Mouse (Mus musculus) hindbrain, embryonic 15.5 days (tissue): ENCODE results near the gene Grin1. TPM values are rescaled to one million over a fixed set of nuclear protein-coding genes. Genes with fewer than 3 reads are reported as not detected.

Experiments
- ATAC-seq: fragments of 200-750 bp; cut with Nextera tagmentation; 2 replicates; pipeline ENCODE4 v1.8.0; 2017; ENCODE audit warnings: low read depth, moderate number of reproducible peaks, moderate TSS enrichment; ENCODE audit not compliant: low FRiP score
- H3K27ac ChIP-seq: fragments of 300-500 bp; sonication (generic); replicated peaks from 2 replicates; pipeline ENCODE4 v1.5.1; 2015; ENCODE audit warnings: mild to moderate bottlenecking, inconsistent platforms
- H3K27me3 ChIP-seq: fragments of 300-500 bp; sonication (generic); 2 replicates; pipeline ENCODE4 v1.6.1; 2015; ENCODE audit warnings: control low read depth, inconsistent platforms
- H3K36me3 ChIP-seq: fragments of 300-500 bp; sonication (generic); 2 replicates; pipeline ENCODE4 v1.6.1; 2015; ENCODE audit warnings: control low read depth, inconsistent platforms
- H3K4me1 ChIP-seq: fragments of 300-500 bp; sonication (generic); replicated peaks from 2 replicates; pipeline ENCODE4 v1.6.1; 2015; ENCODE audit warnings: control low read depth, inconsistent platforms
- H3K4me2 ChIP-seq: fragments of 300-500 bp; sonication (generic); 2 replicates; pipeline ENCODE4 v1.6.1; 2015; ENCODE audit warnings: moderate library complexity, mild to moderate bottlenecking, inconsistent platforms
- H3K4me3 ChIP-seq: fragments of 300-500 bp; sonication (generic); 2 replicates; pipeline ENCODE4 v1.5.1; 2015; ENCODE audit warnings: mild to moderate bottlenecking, inconsistent platforms
- H3K9ac ChIP-seq: fragments of 300-500 bp; sonication (generic); 2 replicates; pipeline ENCODE4 v1.6.1; 2015; ENCODE audit warnings: inconsistent platforms
- H3K9me3 ChIP-seq: fragments of 300-500 bp; sonication (generic); 2 replicates; pipeline ENCODE4 v1.6.1; 2016; ENCODE audit warnings: control low read depth, inconsistent platforms
- WGBS: fragments of 180-500 bp; shearing (Covaris S2); methylation state at CpG from one replicate; pipeline ENCODE4 v1.1.7; 2015; 5-methylcytosine and 5-hydroxymethylcytosine counted together
- polyA plus RNA-seq: library from polyadenylated mRNA; unstranded; fragments of >200 nt; fragmentation: Nextera tagmentation; extraction: Ambion mirVana; gene quantifications from 2 replicates; pipeline ENCODE4 v1.2.1, GENCODE M21; 2015

Grin1 gene
- polyA plus RNA-seq, 1 experiment from 2014 or later = 61.3 TPM

DNA sequence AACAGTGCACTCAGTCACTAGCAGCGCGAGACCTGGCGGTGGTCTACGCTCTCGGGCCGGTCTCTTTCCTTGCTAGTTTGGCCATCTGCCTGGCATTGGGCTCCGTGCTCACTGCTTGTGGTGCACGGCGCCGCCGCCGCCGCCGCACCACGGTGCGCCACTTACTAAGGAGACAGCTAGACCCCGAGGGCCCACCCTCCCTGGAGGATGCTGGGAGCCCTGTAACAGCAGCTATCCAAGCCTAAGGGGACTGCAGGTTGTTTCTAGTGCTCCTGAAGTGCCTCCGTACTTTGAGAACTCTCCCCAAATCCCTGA, 28.2 kb downstream of the Grin1 start:
- Histone ChIP-seq H3K36me3 (peaks cover 7% of the 10 kb centered on the region; the same call in 1 of the 2 replicates), H3K4me1 (peaks cover 45% of the 10 kb centered on the region), H3K27me3 (peaks cover 67% of the 10 kb centered on the region), H3K4me3 (peak overlapping the region; percentile 29), H3K4me2 (peak overlapping the region; percentile 62), H3K9ac (no peak overlapping the region), H3K9me3 (no peaks in the 10 kb centered on the region), H3K27ac (peak overlapping the region; percentile 53; the same call in 1 of the 2 replicates)
- WGBS = under 1% methylated on average over 18 of the region's 18 CpGs
- ATAC-seq = peak; percentile 10; the same call in 1 of the 2 replicates

DNA sequence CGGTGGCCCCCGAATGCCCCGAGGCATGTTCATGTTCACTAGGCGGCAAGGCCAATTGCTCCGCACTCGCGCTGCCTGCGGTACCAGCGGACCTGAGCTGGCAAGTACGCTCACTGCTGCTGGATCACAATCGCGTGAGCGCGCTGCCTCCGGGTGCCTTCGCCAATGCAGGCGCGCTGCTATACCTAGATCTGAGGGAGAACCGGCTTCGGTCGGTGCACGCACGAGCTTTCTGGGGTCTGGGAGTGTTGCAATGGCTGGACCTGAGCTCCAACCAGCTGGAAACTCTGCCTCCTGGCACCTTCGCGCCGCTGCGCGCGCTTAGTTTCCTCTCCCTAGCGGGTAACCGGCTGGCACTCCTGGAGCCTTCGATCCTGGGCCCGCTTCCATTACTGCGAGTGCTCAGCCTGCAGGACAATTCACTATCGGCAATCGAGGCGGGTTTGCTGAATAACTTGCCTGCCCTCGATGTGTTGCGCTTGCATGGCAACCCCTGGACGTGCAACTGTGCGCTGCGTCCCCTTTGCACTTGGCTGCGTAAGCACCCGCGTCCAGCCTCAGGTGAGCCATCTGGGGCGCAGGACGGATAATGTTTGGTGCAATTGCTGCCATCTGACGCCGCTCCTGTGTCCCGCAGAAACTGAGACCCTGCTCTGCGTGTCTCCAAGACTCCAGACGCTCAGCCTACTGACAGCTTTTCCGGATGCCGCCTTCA, 28.7 kb downstream of the Grin1 start:
- H3K27me3 ChIP-seq = peaks cover 67% of the 10 kb centered on the region
- H3K36me3 ChIP-seq = peaks cover 11% of the 10 kb centered on the region; the same call in 1 of the 2 replicates
- peak overlapping the region; percentile 25 for H3K9ac ChIP-seq
- H3K27ac ChIP-seq = peak overlapping the region; percentile 53
- H3K9me3 ChIP-seq = no peaks in the 10 kb centered on the region
- H3K4me1 ChIP-seq = peaks cover 45% of the 10 kb centered on the region
- H3K4me2 ChIP-seq = peak overlapping the region; percentile 62
- peak; percentile 17 for ATAC-seq
- WGBS = 2% methylated on average over 54 of the region's 54 CpGs
- peak overlapping the region; percentile 29 for H3K4me3 ChIP-seq

DNA sequence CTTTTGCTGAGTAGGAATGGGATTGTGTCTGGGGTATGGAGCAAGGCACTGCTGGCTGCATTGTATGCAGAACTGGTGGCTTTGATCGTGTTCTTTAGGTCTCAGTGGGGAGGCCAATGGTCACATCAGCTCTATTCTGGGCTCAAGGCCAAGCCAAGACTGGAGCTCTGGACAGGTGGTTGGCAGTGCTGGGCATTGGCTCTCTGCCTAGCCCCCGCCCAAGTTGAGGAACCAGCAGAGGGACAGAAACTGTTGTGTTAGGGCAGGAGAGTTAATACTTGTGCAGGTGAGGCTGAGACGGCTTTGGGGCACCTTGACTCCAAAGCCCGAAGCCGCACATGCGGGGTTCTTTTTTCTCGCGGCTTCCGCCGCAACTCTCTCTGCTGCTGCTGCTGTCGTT, 29.3 kb downstream of the Grin1 start, which contains the start of gene Lrrc26:
Gene Lrrc26 (plus strand): TSS at position 265 of the 400 bp plus-strand sequence.
- Histone ChIP-seq H3K9ac (peak within 1 kb of the TSS; percentile 25), H3K27ac (peak within 1 kb of the TSS; percentile 53), H3K4me1 (peaks cover 45% of the 10 kb centered on the region), H3K4me3 (peak within 1 kb of the TSS; percentile 29), H3K36me3 (peaks cover 17% of the 10 kb centered on the region), H3K9me3 (no peaks in the 10 kb centered on the region), H3K4me2 (peak within 1 kb of the TSS; percentile 62), H3K27me3 (peaks cover 64% of the 10 kb centered on the region)
- no peak for ATAC-seq
- WGBS = 7% methylated on average over 11 of the region's 11 CpGs

DNA sequence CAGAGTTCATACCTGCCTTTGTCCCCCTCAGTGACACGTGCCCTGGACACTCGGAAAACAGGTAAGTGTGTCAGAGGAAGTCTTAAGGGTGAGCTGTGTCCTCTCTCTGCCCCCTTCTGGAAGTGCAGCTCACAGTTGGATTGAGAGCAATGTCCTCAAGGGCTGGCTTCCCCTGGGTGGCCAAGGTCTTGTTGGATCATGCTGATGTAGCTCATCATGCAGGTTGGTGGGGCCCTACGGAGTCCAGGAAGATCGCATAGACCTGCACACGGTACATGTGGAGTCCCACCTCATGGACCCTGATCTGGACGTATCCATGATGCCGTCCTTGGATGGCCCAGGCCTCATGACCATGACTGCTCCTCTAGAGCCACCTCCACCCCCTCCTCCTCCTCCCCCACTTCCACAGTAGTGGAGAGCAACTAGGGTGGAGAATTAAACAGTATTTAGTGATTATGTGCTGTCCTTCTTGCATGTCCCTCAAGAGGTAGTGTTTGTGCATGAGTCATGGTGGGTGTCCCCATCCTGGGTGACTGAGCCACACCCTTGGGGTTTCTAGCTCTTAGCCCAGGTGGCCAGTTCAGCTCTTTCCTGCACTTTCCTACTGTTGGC, 30.1 kb downstream of the Grin1 start:
- Histone ChIP-seq H3K27me3 (peaks cover 57% of the 10 kb centered on the region), H3K27ac (no peak overlapping the region), H3K36me3 (peaks cover 19% of the 10 kb centered on the region), H3K4me1 (peaks cover 45% of the 10 kb centered on the region), H3K4me3 (no peak overlapping the region), H3K4me2 (no peak overlapping the region), H3K9me3 (no peaks in the 10 kb centered on the region), H3K9ac (no peak overlapping the region)
- 81% methylated on average over 7 of the region's 7 CpGs for WGBS
- no peak for ATAC-seq

DNA sequence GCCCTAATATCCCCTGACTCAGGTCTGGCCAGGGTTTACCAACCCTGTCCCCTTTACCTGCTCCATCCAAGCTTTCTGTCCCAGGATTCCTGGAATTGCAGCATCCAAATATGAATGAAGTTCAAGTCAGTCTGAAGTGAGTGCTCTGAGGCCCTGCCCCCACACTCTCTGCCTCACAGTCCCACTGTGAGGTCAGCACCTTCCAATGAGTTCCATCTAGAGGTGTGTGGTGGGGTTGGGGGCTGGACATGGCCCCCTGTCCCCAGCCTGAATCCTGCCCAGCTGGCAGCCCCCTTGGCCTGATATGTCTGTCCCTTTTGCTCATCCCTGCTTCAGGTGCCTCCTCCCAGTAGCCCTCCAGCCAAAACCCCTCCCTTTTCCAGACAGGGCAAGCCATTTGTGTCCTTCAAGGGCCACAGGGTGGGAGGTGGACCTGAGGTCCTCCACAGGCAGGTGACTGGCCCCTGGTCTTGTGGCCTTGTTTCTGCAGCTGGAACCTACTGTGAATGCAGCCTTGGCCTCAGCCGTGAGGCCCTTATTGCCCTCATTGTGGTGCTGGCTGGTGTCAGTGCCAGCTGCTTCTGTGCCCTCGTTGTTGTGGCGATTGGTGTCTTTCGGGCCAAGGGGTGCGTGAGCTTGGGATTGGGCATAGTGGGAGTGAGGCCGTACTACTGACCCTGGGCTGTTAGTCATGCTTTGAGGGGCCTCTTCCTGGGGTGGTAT, 30.9 kb downstream of the Grin1 start, which contains the start of gene Tmem210:
Gene Tmem210 (plus strand): TSS at position 219 of the 723 bp plus-strand sequence.
- 79% methylated on average over 6 of the region's 6 CpGs for WGBS
- Histone ChIP-seq H3K27me3 (peaks cover 50% of the 10 kb centered on the region), H3K9ac (no peak within 1 kb of the TSS), H3K9me3 (no peaks in the 10 kb centered on the region), H3K27ac (no peak within 1 kb of the TSS), H3K4me2 (no peak within 1 kb of the TSS), H3K36me3 (peaks cover 26% of the 10 kb centered on the region), H3K4me1 (peaks cover 45% of the 10 kb centered on the region), H3K4me3 (no peak within 1 kb of the TSS)
- ATAC-seq = no peak

DNA sequence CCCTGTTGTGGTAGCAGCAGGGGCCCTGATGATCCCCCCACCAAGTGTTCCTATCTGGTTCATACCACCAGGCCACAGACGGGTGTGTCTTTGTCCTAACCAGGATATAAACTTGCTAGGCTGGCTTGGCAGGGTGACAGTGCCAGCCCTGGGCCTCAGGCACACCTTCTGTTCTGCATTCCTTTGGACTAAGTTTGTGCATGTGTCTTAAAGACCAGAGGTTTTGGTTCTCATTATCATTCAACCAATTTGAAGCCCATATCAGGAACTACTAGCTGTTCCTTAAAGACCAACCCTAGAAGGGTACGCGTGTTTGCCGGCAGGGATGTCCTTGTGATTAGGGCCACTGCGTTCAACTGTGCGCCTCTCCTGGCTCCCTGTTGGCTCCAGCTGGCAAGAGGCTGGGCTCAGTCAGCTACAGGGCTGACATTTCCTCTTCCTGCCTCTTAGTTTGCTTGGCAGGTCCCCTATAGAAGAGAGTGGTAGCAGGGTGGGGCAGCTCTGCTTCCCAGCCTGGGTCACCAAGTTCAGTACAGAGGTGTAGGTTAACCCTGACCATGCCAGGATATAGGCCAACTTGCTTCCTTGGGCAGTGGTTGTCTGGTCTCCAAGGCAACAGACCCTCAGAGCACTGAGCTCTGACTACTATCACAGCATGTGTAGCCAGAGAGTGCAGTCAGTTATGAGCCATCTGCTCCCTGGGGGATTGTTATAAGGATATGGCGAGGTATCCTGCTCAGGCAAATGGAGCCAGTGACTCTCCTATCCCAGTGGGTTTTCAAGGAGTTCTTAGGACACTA, 31.9 kb downstream of the Grin1 start:
- Histone ChIP-seq H3K36me3 (peaks cover 36% of the 10 kb centered on the region), H3K9me3 (no peaks in the 10 kb centered on the region), H3K27ac (no peak overlapping the region), H3K27me3 (peaks cover 39% of the 10 kb centered on the region), H3K4me3 (no peak overlapping the region), H3K4me2 (no peak overlapping the region), H3K4me1 (peaks cover 37% of the 10 kb centered on the region), H3K9ac (no peak overlapping the region)
- WGBS = 57% methylated on average over 7 of the region's 7 CpGs
- ATAC-seq = no peak

DNA sequence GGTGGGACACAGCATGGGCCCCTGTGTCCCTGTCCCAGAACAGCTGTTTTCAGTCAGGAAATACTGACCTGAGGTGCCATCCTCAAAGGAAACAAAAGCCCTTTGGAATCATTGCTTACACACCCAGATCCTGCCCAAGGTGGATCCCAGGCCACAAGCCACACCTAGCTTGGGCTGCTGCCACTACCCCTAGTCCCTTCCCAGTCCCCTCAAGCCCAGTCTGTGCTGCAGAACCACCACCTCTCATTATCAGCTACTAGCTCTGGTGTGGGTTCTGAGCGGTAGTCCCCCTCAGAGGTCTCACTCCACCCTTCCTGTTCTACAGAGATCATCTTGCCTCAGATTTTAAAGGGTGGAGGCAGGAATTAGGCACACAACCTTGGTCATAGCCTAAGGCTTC, 32.7 kb downstream of the Grin1 start:
- 95% methylated on average over 1 of the region's 1 CpGs for WGBS
- no peak overlapping the region for H3K4me3 ChIP-seq
- H3K27me3 ChIP-seq = peaks cover 32% of the 10 kb centered on the region
- peaks cover 41% of the 10 kb centered on the region for H3K36me3 ChIP-seq
- no peak overlapping the region for H3K9ac ChIP-seq
- H3K4me2 ChIP-seq = no peak overlapping the region
- H3K9me3 ChIP-seq = no peaks in the 10 kb centered on the region
- ATAC-seq = no peak
- peaks cover 30% of the 10 kb centered on the region for H3K4me1 ChIP-seq
- H3K27ac ChIP-seq = no peak overlapping the region

DNA sequence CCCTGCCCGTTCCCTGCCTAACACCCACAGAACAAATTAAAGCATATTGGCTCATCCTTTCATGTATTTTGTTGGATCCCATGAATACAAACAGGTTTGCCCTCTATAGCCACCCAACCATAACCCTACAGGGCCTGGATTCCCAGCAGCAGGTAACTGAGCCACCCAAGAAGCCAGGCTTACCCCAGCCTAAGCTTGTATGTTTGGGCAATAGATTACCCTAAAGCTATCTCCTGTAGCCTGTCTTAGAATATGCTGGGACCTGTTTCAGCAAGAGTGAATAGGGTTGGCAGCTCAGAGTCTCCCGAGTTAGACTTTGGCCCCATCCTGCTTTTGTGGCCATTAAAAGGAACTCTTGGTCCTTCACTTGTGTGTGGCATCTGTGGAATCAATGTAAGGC, 33.4 kb downstream of the Grin1 start:
- peaks cover 26% of the 10 kb centered on the region for H3K27me3 ChIP-seq
- peaks cover 48% of the 10 kb centered on the region for H3K36me3 ChIP-seq
- H3K27ac ChIP-seq = no peak overlapping the region
- no peak overlapping the region for H3K4me2 ChIP-seq
- H3K9ac ChIP-seq = no peak overlapping the region
- H3K4me1 ChIP-seq = peaks cover 22% of the 10 kb centered on the region
- H3K9me3 ChIP-seq = no peaks in the 10 kb centered on the region
- WGBS = 91% methylated on average over 2 of the region's 2 CpGs
- no peak overlapping the region for H3K4me3 ChIP-seq
- ATAC-seq = no peak

DNA sequence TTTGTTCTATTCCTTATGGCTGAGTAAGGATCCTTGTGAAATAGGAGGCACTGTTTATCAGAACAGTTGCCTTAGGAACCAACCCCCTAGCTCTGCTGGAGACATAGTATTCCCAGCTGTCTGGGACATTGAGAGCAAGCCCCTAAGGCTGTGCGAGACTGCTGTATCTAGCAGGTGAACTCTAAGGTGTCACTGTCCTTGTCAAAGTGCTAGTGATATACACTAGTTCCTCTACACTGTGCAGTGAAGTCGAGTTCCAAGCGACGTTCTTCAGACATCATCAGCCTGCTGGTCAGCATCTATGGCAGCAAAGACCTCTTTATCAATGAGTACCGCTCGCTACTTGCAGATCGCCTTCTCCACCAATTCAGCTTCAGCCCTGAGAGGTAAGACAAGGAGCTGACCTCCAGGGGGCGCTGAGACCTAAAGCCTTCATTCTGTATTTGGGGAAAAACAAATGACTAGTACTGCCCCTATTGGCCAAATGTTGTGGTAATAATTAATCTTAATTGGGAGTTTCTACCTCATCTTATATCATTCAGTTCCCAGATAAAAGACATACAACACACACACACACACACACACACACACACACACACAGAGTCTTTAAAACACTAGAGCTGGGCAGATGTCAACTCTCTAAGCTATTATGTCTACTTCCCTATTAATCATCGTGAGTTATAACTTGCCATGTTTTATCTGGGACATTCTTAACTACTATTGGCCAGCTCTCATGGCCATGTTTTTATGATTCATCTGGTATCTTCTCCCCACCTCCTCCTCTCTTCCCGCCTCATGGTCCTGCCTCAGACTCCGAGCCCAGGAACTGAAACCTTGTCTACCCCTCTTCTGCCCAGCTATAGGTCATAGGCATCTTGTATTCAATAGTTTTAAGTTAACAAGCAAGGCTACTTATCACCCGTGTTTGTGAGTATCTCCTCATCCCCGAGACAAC, 39.8 kb downstream of the Grin1 start:
- H3K4me2 ChIP-seq = no peak overlapping the region
- no peak overlapping the region for H3K9ac ChIP-seq
- H3K4me1 ChIP-seq = peaks cover 8% of the 10 kb centered on the region
- no peak; the same call in 1 of the 2 replicates for ATAC-seq
- H3K4me3 ChIP-seq = no peak overlapping the region
- H3K9me3 ChIP-seq = no peaks in the 10 kb centered on the region
- H3K36me3 ChIP-seq = peaks cover 94% of the 10 kb centered on the region
- WGBS = 64% methylated on average over 13 of the region's 13 CpGs
- H3K27me3 ChIP-seq = no peaks in the 10 kb centered on the region
- H3K27ac ChIP-seq = no peak overlapping the region

DNA sequence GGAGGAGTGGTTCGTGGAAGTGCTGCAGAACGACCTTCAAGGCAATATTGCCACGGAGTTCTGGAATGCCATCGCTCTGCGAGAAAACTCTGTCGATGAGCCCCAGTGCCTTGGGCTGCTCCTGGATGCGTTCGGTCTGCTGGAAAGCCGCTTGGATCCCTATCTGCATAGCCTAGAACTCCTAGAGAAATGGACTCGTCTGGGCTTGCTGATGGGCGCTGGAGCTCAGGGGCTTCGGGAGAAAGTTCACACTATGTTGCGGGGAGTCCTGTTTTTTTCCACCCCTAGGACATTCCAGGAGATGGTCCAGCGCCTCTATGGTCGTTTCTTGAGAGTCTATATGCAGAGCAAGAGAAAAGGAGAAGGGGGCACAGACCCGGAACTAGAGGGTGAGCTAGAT, 46.0 kb downstream of the Grin1 start:
- WGBS = 42% methylated on average over 16 of the region's 16 CpGs
- Histone ChIP-seq H3K9me3 (no peaks in the 10 kb centered on the region), H3K36me3 (peaks cover 61% of the 10 kb centered on the region), H3K9ac (peak overlapping the region; percentile 91), H3K4me2 (peak overlapping the region; percentile 97), H3K27ac (peak overlapping the region; percentile 79), H3K4me1 (peaks cover 46% of the 10 kb centered on the region), H3K4me3 (peak overlapping the region; percentile 87), H3K27me3 (no peaks in the 10 kb centered on the region)
- ATAC-seq = no peak

DNA sequence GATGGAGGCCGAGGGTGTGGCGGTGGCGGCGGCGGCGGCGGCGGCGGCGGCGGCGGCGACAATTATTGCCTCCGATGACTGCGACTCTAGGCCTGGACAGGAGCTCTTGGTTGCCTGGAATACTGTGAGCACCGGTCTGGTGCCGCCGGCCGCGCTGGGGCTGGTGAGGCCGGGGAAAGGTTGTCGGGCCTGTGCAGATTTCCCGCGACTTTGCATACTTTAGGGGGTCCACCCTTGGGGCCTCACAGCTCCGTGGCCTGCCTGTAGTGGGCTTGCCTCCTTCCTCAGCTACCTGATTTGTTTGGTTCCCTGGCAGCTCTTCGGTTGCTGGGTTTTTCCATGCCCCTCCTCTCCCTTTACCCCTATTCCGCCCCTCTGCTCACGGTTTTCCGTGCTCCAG, 46.5 kb downstream of the Grin1 start:
- ATAC-seq = peak; percentile 71
- Histone ChIP-seq H3K9ac (peak overlapping the region; percentile 91), H3K27me3 (no peaks in the 10 kb centered on the region), H3K4me3 (peak overlapping the region; percentile 87), H3K36me3 (peaks cover 56% of the 10 kb centered on the region), H3K4me1 (peaks cover 51% of the 10 kb centered on the region), H3K27ac (peak overlapping the region; percentile 79), H3K4me2 (peak overlapping the region; percentile 97), H3K9me3 (no peaks in the 10 kb centered on the region)
- 1% methylated on average over 16 of the region's 29 CpGs for WGBS
